Mouse (Mus musculus): ENCODE measurements around the gene Snrnp48. TPM values are rescaled to one million over a fixed set of nuclear protein-coding genes. Genes with fewer than 3 reads are reported as not detected.

The Snrnp48 gene
- 7.5 and 14.0 TPM in 2 replicates for total RNA-seq (2015; ENCODE audit: low replicate concordance)
- total RNA-seq (2017; ENCODE audit: low replicate concordance) = 17.7 and 19.8 TPM in 2 replicates

GRCm38 (mm10) chr13:38204702-38205482, at the start of gene Snrnp48:
TSS of gene Snrnp48 (plus strand) at chr13:38204938.
- peak; percentile 100 for ATAC-seq (replicated peaks; ENCODE audit: low FRiP score, poor library complexity, severe bottlenecking)

- ATAC-seq (replicated peaks; ENCODE audit: low FRiP score, poor library complexity, severe bottlenecking) = no peak
These were observed 49.2 kb upstream of the Snrnp48 start for GRCm38 (mm10) chr13:38155523-38155922.

- no peak for ATAC-seq (replicated peaks; ENCODE audit: low FRiP score, poor library complexity, severe bottlenecking)
These were observed 47.1 kb upstream of the Snrnp48 start for GRCm38 (mm10) chr13:38157635-38158034.

- ATAC-seq (replicated peaks; ENCODE audit: low FRiP score, poor library complexity, severe bottlenecking) = no peak
These were observed 42.7 kb upstream of the Snrnp48 start for GRCm38 (mm10) chr13:38162002-38162401.

GRCm38 (mm10) chr13:38162668-38163067, 42.1 kb upstream of the Snrnp48 start:
- ATAC-seq (replicated peaks; ENCODE audit: low FRiP score, poor library complexity, severe bottlenecking) = no peak

- ATAC-seq (replicated peaks; ENCODE audit: low FRiP score, poor library complexity, severe bottlenecking) = no peak
These were observed 39.8 kb upstream of the Snrnp48 start for GRCm38 (mm10) chr13:38164932-38165331.

GRCm38 (mm10) chr13:38167056-38167455, 37.7 kb upstream of the Snrnp48 start:
- ATAC-seq (replicated peaks; ENCODE audit: low FRiP score, poor library complexity, severe bottlenecking) = no peak

GRCm38 (mm10) chr13:38170707-38171144, 34.0 kb upstream of the Snrnp48 start:
- no peak for ATAC-seq (replicated peaks; ENCODE audit: low FRiP score, poor library complexity, severe bottlenecking)

- ATAC-seq (replicated peaks; ENCODE audit: low FRiP score, poor library complexity, severe bottlenecking) = no peak
These were observed 11.3 kb upstream of the Snrnp48 start for GRCm38 (mm10) chr13:38193406-38193805.

GRCm38 (mm10) chr13:38201413-38201812, 3.3 kb upstream of the Snrnp48 start:
- no peak for ATAC-seq (replicated peaks; ENCODE audit: low FRiP score, poor library complexity, severe bottlenecking)

- no peak for ATAC-seq (replicated peaks; ENCODE audit: low FRiP score, poor library complexity, severe bottlenecking)
These were observed 567 bp upstream of the Snrnp48 start for GRCm38 (mm10) chr13:38204171-38204570.

- no peak for ATAC-seq (replicated peaks; ENCODE audit: low FRiP score, poor library complexity, severe bottlenecking)
These were observed 6.4 kb downstream of the Snrnp48 start for GRCm38 (mm10) chr13:38211122-38211521.

GRCm38 (mm10) chr13:38218686-38219085, 13.9 kb downstream of the Snrnp48 start:
- ATAC-seq (replicated peaks; ENCODE audit: low FRiP score, poor library complexity, severe bottlenecking) = no peak

GRCm38 (mm10) chr13:38220331-38220730, 15.6 kb downstream of the Snrnp48 start:
- ATAC-seq (replicated peaks; ENCODE audit: low FRiP score, poor library complexity, severe bottlenecking) = no peak

GRCm38 (mm10) chr13:38230177-38230821, 25.6 kb downstream of the Snrnp48 start:
- no peak for ATAC-seq (replicated peaks; ENCODE audit: low FRiP score, poor library complexity, severe bottlenecking)

- no peak for ATAC-seq (replicated peaks; ENCODE audit: low FRiP score, poor library complexity, severe bottlenecking)
These were observed 27.7 kb downstream of the Snrnp48 start for GRCm38 (mm10) chr13:38232411-38232810.

GRCm38 (mm10) chr13:38232856-38233625, 28.3 kb downstream of the Snrnp48 start:
- no peak for ATAC-seq (replicated peaks; ENCODE audit: low FRiP score, poor library complexity, severe bottlenecking)

GRCm38 (mm10) chr13:38234651-38235050, 29.9 kb downstream of the Snrnp48 start:
- no peak for ATAC-seq (replicated peaks; ENCODE audit: low FRiP score, poor library complexity, severe bottlenecking)

- no peak for ATAC-seq (replicated peaks; ENCODE audit: low FRiP score, poor library complexity, severe bottlenecking)
These were observed 30.6 kb downstream of the Snrnp48 start for GRCm38 (mm10) chr13:38235370-38235769.

GRCm38 (mm10) chr13:38248151-38248550, 43.4 kb downstream of the Snrnp48 start:
- ATAC-seq (replicated peaks; ENCODE audit: low FRiP score, poor library complexity, severe bottlenecking) = no peak
